Mouse (Mus musculus) lung, postnatal 0 days (tissue): ENCODE measurements at regions not wholly inside any gene's neighbourhood (a gene's known extent, or its start where the extent isn't known, plus 50 kb on each side); places are given as distances from the start of the nearest gene placed in this dataset.

Source experiments
- CTCF ChIP-seq: IDR thresholded peaks from 2 replicates; pipeline ENCODE4 v1.5.1; 2016; ENCODE audit warnings: antibody characterized with exemption, mild to moderate bottlenecking
- EP300 ChIP-seq: IDR thresholded peaks from 2 replicates; pipeline ENCODE4 v1.6.1; 2016; ENCODE audit warnings: antibody characterized with exemption, mild to moderate bottlenecking, control low read depth

DNA sequence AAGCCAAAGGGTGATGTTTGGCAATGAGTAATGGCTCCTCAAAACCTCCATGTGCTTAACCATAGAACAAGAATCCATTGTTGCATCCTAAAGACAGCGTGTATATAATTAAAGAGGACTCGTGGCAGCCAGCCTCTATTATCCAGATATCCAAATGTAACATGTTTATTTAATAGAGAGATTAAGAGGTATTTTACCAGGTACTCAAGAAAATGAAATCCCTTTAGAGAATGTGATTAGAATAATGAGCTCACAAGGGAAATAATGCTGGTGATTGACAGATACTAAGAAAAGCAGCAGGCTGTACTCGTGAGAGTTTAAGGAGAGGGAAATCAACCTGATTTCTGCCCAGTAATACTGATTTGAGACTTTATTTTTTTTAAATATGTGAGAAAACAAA is 295.5 kb upstream of the Tmprss15 start:
- TF ChIP-seq CTCF (no peak), EP300 (no peak)
